Mouse (Mus musculus) skeletal muscle tissue, adult 2 months (tissue): ENCODE measurements around the gene Slfn2.

Source experiments
- DNase-seq: peaks from one replicate; pipeline ENCODE4 v3.0.0-alpha.2; 2012; ENCODE audit warnings: low read depth, low spot score

Gene Slfn2

DNA sequence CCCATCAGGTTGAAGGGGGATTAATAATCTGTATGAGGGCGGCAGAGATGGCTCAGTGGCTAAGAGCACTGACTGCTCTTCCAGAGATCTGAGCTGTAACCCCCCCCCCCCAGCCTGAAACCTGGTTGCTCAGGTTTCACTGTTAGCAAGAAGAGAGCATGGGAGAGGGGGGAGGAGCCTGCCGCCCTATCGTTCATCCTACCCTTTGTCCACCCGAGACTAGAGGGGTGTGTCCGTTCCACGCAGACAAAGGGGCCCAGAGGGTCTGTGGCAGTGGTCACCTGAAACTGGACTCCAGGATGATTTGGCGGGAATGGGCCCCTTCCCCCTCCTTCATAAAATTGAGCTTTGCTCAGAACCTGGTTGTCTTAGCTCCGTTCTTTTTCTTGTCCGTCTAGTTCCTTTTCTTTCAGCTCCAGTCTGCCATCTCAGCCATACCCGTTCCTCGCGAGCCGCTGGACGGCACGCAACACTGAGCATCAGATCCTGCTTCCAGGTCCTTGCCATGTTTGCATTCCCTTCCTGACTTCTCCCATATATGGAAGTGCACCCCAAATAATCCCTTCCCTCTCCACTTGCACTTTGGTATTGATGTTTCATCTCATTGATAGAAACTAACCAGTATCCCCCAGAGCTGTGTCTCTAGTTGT lies 5.5 kb downstream of the Slfn2 start:
- DNase-seq = no peak

DNA sequence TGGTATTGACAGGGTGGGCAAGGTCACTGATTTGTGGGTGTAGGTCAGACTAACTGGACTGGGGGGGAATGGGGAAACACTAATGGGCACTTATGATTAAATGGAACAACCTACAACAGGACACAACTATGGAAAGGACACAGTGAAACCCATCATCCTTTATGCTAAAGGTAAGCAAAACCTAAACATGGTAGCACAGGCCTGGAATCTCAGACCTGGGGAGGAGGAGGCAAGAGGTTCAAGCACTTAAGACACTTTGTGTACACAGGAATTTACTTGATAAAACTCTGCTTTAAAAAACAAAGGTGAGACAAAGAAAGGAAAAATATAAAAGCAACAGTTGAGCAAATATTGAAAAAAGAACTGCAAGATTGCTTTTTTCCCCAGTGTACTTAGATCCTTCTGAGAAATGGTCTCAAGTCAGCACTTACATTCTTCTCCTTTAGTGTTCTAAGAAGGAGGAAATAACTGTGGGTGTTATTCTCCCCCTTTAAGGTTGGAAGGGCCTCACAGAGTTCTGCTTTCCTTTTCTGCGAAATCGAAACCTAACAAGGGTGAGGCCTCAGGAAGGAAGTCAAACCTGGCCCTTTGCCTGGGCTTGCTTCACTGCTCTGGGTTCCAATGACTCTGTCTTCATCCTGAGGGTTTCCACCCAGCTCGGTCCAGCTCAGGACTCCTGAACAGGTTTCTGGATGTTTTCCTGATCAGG lies 13.0 kb downstream of the Slfn2 start:
- peak; percentile 87 for DNase-seq

DNA sequence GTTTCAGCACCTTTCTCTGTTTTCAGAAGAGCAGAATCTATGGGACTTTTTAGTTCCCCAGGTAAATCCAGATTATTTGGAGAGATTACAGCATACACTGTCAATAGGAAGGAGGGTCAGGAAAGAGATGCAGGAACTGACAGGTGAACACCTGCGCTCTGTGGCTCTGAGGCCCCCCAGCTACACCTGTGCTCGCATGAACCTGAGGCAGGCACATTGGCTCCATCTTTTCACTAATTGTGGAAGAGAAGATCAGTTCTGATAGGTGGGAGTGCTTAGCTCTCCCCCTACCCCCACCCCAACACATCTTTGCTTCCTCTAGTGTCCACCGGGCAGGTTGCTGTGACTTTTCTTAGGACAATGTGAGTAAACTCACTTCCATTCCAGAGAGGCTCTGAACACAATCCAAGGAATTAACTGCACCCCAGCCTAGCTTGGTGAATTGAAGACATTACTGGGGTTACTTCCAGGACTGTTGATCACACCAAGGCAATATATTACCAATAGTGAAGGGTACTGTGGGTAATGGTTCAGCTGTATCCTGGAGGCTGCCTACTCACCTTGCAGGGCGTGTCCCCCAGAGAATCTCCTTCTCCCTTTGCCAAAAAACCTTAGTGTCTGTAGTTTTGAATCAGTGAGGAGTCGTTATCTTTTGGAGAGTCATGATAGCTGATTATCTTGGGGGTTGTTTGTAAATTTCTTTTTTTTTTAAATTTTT lies 13.7 kb downstream of the Slfn2 start:
- no peak for DNase-seq

DNA sequence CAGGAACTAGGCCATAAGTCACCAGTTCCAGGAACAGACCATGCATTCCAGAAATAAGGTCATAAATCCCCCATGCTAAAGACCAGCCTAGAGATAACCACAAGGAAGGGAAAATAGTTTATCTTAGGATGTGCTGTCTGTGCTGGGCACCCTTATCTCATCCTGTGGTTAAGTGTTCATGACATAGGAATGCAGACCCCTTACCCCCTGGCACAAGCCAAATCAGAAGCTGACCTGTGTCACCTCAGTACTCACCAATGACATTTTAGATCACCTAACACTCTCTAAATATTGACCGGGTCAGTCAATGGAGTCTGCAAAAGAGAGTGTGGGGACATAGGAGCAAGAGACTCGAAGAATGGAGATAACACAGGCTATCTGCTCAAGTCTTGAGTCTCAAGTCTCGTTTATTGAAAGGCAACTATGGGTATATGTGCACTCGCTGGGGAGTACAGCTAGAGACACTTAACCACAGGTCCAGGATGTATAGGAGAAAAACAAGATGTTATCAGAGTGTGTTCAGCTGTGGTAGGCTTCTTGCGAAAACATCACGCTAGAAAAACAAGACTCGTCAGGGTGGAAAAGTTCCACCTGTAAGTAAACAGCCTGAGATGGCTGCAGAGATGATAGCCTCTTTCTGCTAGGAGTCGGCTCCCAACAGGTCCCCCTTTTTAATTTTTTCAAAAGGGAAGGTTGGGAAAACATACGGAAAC lies 14.7 kb downstream of the Slfn2 start:
- DNase-seq = no peak

- DNase-seq = no peak
These were observed 18.0 kb downstream of the Slfn2 start for GRCm38 (mm10) chr11:83082741-83083473.

- DNase-seq = no peak
These were observed 19.2 kb downstream of the Slfn2 start for GRCm38 (mm10) chr11:83084161-83084560.

- no peak for DNase-seq
These were observed 19.8 kb downstream of the Slfn2 start for GRCm38 (mm10) chr11:83084761-83085160.

DNA sequence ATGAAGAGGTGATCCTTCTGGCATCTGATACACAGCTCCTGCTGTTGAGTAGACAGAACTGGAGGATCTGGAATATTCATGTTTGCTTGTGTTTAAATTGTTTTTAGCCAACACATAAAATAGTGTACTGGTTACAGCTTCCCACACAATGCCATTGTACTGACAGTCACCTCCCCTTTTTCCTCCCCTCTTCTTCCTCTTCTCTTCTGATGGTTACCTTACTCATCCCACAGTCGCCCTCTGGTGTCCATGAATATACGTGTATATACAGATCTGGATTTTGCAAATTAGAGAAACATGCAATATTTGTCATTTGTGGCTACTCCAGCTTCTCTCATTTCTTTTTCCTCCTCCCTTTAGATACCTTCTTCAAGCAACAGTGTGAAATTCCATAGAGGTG lies 50.2 kb downstream of the Slfn2 start:
- DNase-seq = no peak

- no peak for DNase-seq
These were observed 51.8 kb downstream of the Slfn2 start, which contains the start of gene Slfn1 for GRCm38 (mm10) chr11:83116597-83117227. Slfn1 (plus strand) TSS chr11:83116849.

DNA sequence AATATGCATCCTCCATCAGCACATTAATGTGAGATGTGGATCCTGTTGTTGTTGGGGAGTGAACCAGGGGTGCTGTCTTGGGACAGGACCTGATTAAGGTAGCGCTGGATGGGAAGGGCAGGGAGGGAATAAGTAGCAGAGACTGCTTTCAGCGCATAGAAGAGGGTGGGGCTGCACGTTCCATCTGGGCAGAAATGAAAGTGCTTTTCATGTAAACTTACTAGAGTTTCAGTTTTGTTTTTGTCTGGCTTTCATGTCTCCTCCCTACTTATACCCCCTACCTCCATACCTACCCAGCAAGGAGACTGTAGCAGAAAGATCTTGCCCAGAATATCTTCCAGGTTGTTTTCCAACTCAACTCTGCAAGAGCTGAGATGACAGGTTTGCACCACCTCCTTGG lies 53.1 kb downstream of the Slfn2 start:
- no peak for DNase-seq
